8 mouse cellular contexts compared by ENCODE assay signal in genomic region chr5:140115434-140116271, GRCm38 (mm10).
DNase-seq lines count a peak whose midpoint lies in the region; ATAC-seq lines count a peak whose summit lies in the region.

No protein-coding gene starts in this region.

- H3K4me2 ChIP-seq in heart, embryonic 16.5 days (ENCODE audit: low read depth, low read length): 0 out of 2 replicates have a peak overlapping the region, but pooled peaks have one; percentile 5
- H3K4me2 ChIP-seq in kidney, embryonic 16.5 days (replicated peaks; ENCODE audit: low read depth, low read length): no peak overlapping the region
- H3K4me2 ChIP-seq in liver, embryonic 15.5 days: no peak overlapping the region
- H3K4me2 ChIP-seq in neural tube, embryonic 12.5 days (replicated peaks): no peak overlapping the region

- H3K4me1 ChIP-seq in heart, embryonic 16.5 days (ENCODE audit: control insufficient read depth, insufficient read depth, low read length): peaks cover 27% of the 10 kb centered on the region
- H3K4me1 ChIP-seq in kidney, embryonic 16.5 days (ENCODE audit: insufficient read depth, low read length): peaks cover 13% of the 10 kb centered on the region
- peaks cover 46% of the 10 kb centered on the region for H3K4me1 ChIP-seq in liver, embryonic 15.5 days (replicated peaks)
- peaks cover 20% of the 10 kb centered on the region for H3K4me1 ChIP-seq in neural tube, embryonic 12.5 days

- peak overlapping the region; percentile 87 for H3K27ac ChIP-seq in heart, embryonic 16.5 days (ENCODE audit: low read length)
- H3K27ac ChIP-seq in kidney, embryonic 16.5 days (ENCODE audit: low read length): peak overlapping the region; percentile 40; the same call in 1 of the 2 replicates
- H3K27ac ChIP-seq in liver, embryonic 15.5 days (replicated peaks): peak overlapping the region; percentile 62
- peak overlapping the region; percentile 46; the same call in 1 of the 2 replicates for H3K27ac ChIP-seq in neural tube, embryonic 12.5 days

- H3K36me3 ChIP-seq in heart, embryonic 16.5 days (ENCODE audit: control insufficient read depth, insufficient read depth): no peaks in the 10 kb centered on the region
- H3K36me3 ChIP-seq in kidney, embryonic 16.5 days (ENCODE audit: insufficient read depth, low read length): no peaks in the 10 kb centered on the region
- peaks cover 12% of the 10 kb centered on the region; the same call in 1 of the 2 replicates for H3K36me3 ChIP-seq in liver, embryonic 15.5 days (replicated peaks)
- 0 out of 2 replicates have a peak, but pooled peaks cover 7% of the 10 kb centered on the region for H3K36me3 ChIP-seq in neural tube, embryonic 12.5 days

- 13% methylated on average over 8 of the region's 8 CpGs for WGBS in heart, embryonic 16.5 days
- WGBS in kidney, embryonic 16.5 days: 34% methylated on average over 8 of the region's 8 CpGs
- WGBS in liver, embryonic 15.5 days (ENCODE audit: insufficient replicate concordance): 34% methylated on average over 8 of the region's 8 CpGs
- WGBS in neural tube, embryonic 12.5 days: 28% methylated on average over 8 of the region's 8 CpGs

- ATAC-seq in erythroid progenitor cell, adult 5-6 weeks (replicated peaks; ENCODE audit: low FRiP score, poor library complexity, severe bottlenecking): peak; percentile 47
- peak; percentile 92 for ATAC-seq in heart, embryonic 16.5 days (replicated peaks; ENCODE audit: extremely low read depth, insufficient read depth, low FRiP score)
- ATAC-seq in kidney, embryonic 16.5 days (ENCODE audit: low FRiP score, low TSS enrichment): peak; percentile 79
- ATAC-seq in liver, embryonic 15.5 days (ENCODE audit: insufficient read depth): no peak
- peak; percentile 80 for ATAC-seq in neural tube, embryonic 12.5 days (ENCODE audit: low FRiP score, low read depth)

- H3K4me3 ChIP-seq in heart, embryonic 16.5 days (ENCODE audit: low read length): no peak overlapping the region
- H3K4me3 ChIP-seq in kidney, embryonic 16.5 days (ENCODE audit: low read length): no peak overlapping the region
- H3K4me3 ChIP-seq in liver, embryonic 15.5 days (replicated peaks): no peak overlapping the region
- no peak overlapping the region for H3K4me3 ChIP-seq in neural tube, embryonic 12.5 days

- DNase-seq in right cerebral cortex, adult 2 months (ENCODE audit: low spot score in 2 of 2): peak; percentile 29 to 48
- DNase-seq in right cerebral cortex, postnatal 14 days: no peak
- no peak for DNase-seq in yolk sac, embryonic 10.5 days (ENCODE audit: low spot score)

- no peak overlapping the region for H3K9ac ChIP-seq in heart, embryonic 16.5 days (ENCODE audit: low read length)
- H3K9ac ChIP-seq in kidney, embryonic 16.5 days (replicated peaks; ENCODE audit: low read length): no peak overlapping the region
- H3K9ac ChIP-seq in liver, embryonic 15.5 days: no peak overlapping the region
- H3K9ac ChIP-seq in neural tube, embryonic 12.5 days: no peak overlapping the region

- no peaks in the 10 kb centered on the region for H3K27me3 ChIP-seq in heart, embryonic 16.5 days (ENCODE audit: control insufficient read depth, insufficient read depth, low read length)
- H3K27me3 ChIP-seq in kidney, embryonic 16.5 days (ENCODE audit: insufficient read depth, low read length): no peaks in the 10 kb centered on the region
- H3K27me3 ChIP-seq in liver, embryonic 15.5 days: no peaks in the 10 kb centered on the region
- H3K27me3 ChIP-seq in neural tube, embryonic 12.5 days (replicated peaks): no peaks in the 10 kb centered on the region

- H3K9me3 ChIP-seq in heart, embryonic 16.5 days (replicated peaks; ENCODE audit: control insufficient read depth, low read length): no peaks in the 10 kb centered on the region
- no peaks in the 10 kb centered on the region for H3K9me3 ChIP-seq in kidney, embryonic 16.5 days (ENCODE audit: low read length)
- H3K9me3 ChIP-seq in liver, embryonic 15.5 days (replicated peaks): no peaks in the 10 kb centered on the region
- no peaks in the 10 kb centered on the region for H3K9me3 ChIP-seq in neural tube, embryonic 12.5 days

Comparison
In these comparisons a context has a peak if more than half of its experiments do, and no peak if none do; other contexts are left out.
1. DNase-seq: peak in right cerebral cortex, adult 2 months (2 of 2); none in right cerebral cortex, postnatal 14 days (single experiment) and yolk sac, embryonic 10.5 days (single experiment).
2. Peak in every context shown above with its lines, with median percentiles within 50 percentile points of each other: H3K27ac ChIP-seq.